Mouse (Mus musculus): ENCODE measurements around the gene Gca. TPM values are rescaled to one million over a fixed set of nuclear protein-coding genes. Genes with fewer than 3 reads are reported as not detected.

The Gca gene
- total and polyA plus RNA-seq, 2 experiments from 2014 or later: 1.5 to 4.2 TPM

DNA sequence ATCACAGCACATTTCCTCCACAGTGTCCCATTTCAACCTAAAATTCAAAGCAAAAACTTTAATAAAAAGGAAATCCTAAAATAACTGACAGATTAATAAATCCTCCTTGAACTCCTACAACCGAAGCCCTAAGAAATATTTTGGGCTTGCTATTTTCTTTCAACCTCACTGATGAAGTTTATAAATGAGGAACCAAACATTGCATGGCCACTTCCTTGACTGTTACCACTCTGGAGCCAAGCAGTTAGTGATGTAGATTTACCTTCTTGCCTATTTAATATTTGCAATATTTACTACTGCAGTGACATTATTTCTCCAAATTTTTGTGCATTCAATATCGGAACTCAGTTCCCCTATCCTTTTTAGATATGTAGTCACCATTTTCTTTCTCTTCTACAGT, 24.2 kb upstream of the Gca start:
- Histone ChIP-seq H3K36me3 (ENCODE audit: insufficient read depth) (no peaks in the 10 kb centered on the region), H3K9ac (no peak overlapping the region), H3K27me3 (ENCODE audit: insufficient read depth, low read length) (no peaks in the 10 kb centered on the region), H3K4me1 (ENCODE audit: insufficient read depth) (no peaks in the 10 kb centered on the region), H3K4me3 (ENCODE audit: low read depth, low read length) (no peak overlapping the region), H3K4me2 (ENCODE audit: low read depth) (no peak overlapping the region), H3K27ac (ENCODE audit: low read depth, low read length) (no peak overlapping the region), H3K9me3 (ENCODE audit: low read length) (no peaks in the 10 kb centered on the region)
- ATAC-seq: no peak
- DNase-seq: no peak
- no peak for TF ChIP-seq CTCF (IDR thresholded peaks at IDR 0.05; ENCODE audit: low read depth)
- WGBS: 88% methylated on average over 2 of the region's 2 CpGs

DNA sequence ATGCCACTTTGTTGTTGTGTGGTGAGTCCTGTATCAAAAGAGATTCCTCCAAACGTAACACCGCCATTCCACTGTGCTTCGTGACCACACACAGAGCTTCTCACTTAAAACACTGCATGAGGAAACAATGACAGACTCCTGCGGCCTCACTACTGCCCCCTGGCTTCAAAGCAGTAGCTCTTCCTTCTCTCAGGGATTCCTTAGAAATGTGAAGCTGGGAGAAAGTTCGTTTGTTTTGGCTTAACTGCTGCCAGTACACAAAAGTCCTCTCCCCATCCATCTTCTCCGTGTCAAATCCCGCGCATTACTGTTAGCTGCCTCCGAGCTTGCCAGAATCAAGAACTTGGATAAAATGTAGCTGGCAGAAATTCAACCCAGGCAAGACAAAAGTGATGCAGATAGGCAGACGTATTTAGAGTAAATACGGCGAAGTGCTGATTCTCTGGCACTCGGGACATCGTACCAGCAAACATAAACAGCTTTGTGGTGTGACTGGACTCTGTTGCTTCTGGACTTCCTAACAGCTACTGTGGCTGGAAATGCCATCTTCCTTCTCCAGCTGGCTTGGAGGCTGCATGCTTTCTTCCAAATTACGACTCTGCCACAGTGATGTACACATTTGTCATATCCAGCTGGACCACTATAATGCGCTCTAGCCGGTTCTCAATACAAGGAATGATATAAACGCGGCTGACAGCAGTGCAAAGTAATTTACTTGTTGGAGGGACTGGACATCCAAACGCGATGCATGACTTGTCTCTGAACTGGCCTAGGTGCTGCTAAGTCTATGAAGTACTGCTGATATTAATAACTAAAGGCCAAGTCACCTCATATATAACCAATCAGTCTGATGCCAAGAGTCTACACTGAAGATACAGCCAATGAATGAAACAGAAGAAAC, 20.4 kb upstream of the Gca start:
- H3K4me3 ChIP-seq (ENCODE audit: low read depth, low read length): no peak overlapping the region
- DNase-seq (peak; percentile 61), ATAC-seq (peak; percentile 67)
- H3K9ac ChIP-seq: no peak overlapping the region
- H3K4me1 ChIP-seq (ENCODE audit: insufficient read depth): peaks cover 4% of the 10 kb centered on the region; the same call in 1 of the 2 replicates
- peak; percentile 80 for TF ChIP-seq CTCF (IDR thresholded peaks at IDR 0.05; ENCODE audit: low read depth)
- H3K27me3 ChIP-seq (ENCODE audit: insufficient read depth, low read length): no peaks in the 10 kb centered on the region; the same call in 1 of the 2 replicates
- peak overlapping the region; percentile 30 for H3K4me2 ChIP-seq (ENCODE audit: low read depth)
- H3K9me3 ChIP-seq (ENCODE audit: low read length): no peaks in the 10 kb centered on the region
- WGBS: 31% methylated on average over 21 of the region's 21 CpGs
- H3K36me3 ChIP-seq (ENCODE audit: insufficient read depth): no peaks in the 10 kb centered on the region
- H3K27ac ChIP-seq (ENCODE audit: low read depth, low read length): no peak overlapping the region

- Histone ChIP-seq H3K27me3 (ENCODE audit: insufficient read depth, low read length) (no peaks in the 10 kb centered on the region; the same call in 1 of the 2 replicates), H3K4me2 (ENCODE audit: low read depth) (no peak overlapping the region; the same call in 1 of the 2 replicates), H3K9ac (no peak overlapping the region), H3K36me3 (ENCODE audit: insufficient read depth) (no peaks in the 10 kb centered on the region), H3K4me1 (ENCODE audit: insufficient read depth) (peaks cover 4% of the 10 kb centered on the region; the same call in 1 of the 2 replicates), H3K27ac (ENCODE audit: low read depth, low read length) (no peak overlapping the region), H3K9me3 (ENCODE audit: low read length) (no peaks in the 10 kb centered on the region), H3K4me3 (ENCODE audit: low read depth, low read length) (no peak overlapping the region)
- ATAC-seq: no peak
- WGBS: 96% methylated on average over 5 of the region's 5 CpGs
- TF ChIP-seq CTCF (IDR thresholded peaks at IDR 0.05; ENCODE audit: low read depth): no peak
- no peak for DNase-seq
Observed at GRCm38 (mm10) chr2:62644891-62645290, 19.2 kb upstream of the Gca start.

DNA sequence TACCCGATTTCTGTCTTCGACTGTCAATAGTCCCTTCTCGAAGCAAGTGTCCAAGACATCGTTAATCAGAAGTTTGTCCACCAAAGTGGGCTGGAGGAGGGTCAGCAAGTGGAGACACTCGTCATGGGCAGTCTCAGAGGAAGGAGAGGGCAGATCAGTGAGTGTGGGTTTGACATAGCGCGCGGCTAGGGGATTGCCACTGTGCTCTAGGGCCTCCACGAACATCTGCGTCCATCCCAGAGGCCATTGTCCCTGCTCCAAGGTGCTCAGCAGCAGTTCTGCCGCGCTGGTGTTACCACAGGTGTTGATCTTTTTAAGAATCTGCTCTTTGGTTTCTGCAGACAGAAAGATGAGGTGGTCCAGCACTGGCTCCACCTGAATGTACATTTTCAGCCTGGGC, 18.6 kb upstream of the Gca start:
- no peak for DNase-seq
- Histone ChIP-seq H3K27me3 (ENCODE audit: insufficient read depth, low read length) (no peaks in the 10 kb centered on the region; the same call in 1 of the 2 replicates), H3K36me3 (ENCODE audit: insufficient read depth) (no peaks in the 10 kb centered on the region), H3K9ac (peak overlapping the region; percentile 46), H3K4me2 (ENCODE audit: low read depth) (peak overlapping the region; percentile 78), H3K27ac (ENCODE audit: low read depth, low read length) (peak overlapping the region; percentile 15; the same call in 1 of the 2 replicates), H3K4me3 (ENCODE audit: low read depth, low read length) (peak overlapping the region; percentile 48), H3K9me3 (ENCODE audit: low read length) (no peaks in the 10 kb centered on the region), H3K4me1 (ENCODE audit: insufficient read depth) (peaks cover 4% of the 10 kb centered on the region; the same call in 1 of the 2 replicates)
- no peak for TF ChIP-seq CTCF (IDR thresholded peaks at IDR 0.05; ENCODE audit: low read depth)
- WGBS: 45% methylated on average over 12 of the region's 12 CpGs
- ATAC-seq: no peak

GRCm38 (mm10) chr2:62646014-62646645, 18.0 kb upstream of the Gca start, which contains the start of gene Ifih1:
Gene Ifih1, minus strand, starts transcription at chr2:62646255.
- peak; percentile 82 for ATAC-seq
- Histone ChIP-seq H3K27ac (ENCODE audit: low read depth, low read length) (peak within 1 kb of the TSS; percentile 15; the same call in 1 of the 2 replicates), H3K36me3 (ENCODE audit: insufficient read depth) (no peaks in the 10 kb centered on the region), H3K27me3 (ENCODE audit: insufficient read depth, low read length) (no peaks in the 10 kb centered on the region; the same call in 1 of the 2 replicates), H3K4me2 (ENCODE audit: low read depth) (peak within 1 kb of the TSS; percentile 78), H3K9me3 (ENCODE audit: low read length) (no peaks in the 10 kb centered on the region), H3K4me3 (ENCODE audit: low read depth, low read length) (peak within 1 kb of the TSS; percentile 48), H3K4me1 (ENCODE audit: insufficient read depth) (peaks cover 4% of the 10 kb centered on the region; the same call in 1 of the 2 replicates), H3K9ac (peak within 1 kb of the TSS; percentile 46)
- peak; percentile 51 for TF ChIP-seq CTCF (IDR thresholded peaks at IDR 0.05; ENCODE audit: low read depth)
- WGBS: under 1% methylated on average over 30 of the region's 30 CpGs
- DNase-seq: peak; percentile 58

- Histone ChIP-seq H3K4me1 (ENCODE audit: insufficient read depth) (peaks cover 4% of the 10 kb centered on the region; the same call in 1 of the 2 replicates), H3K4me3 (ENCODE audit: low read depth, low read length) (0 out of 2 replicates have a peak overlapping the region, but pooled peaks have one; percentile 48), H3K27me3 (ENCODE audit: insufficient read depth, low read length) (no peaks in the 10 kb centered on the region; the same call in 1 of the 2 replicates), H3K36me3 (ENCODE audit: insufficient read depth) (no peaks in the 10 kb centered on the region), H3K9me3 (ENCODE audit: low read length) (no peaks in the 10 kb centered on the region), H3K9ac (no peak overlapping the region), H3K4me2 (ENCODE audit: low read depth) (peak overlapping the region; percentile 78), H3K27ac (ENCODE audit: low read depth, low read length) (no peak overlapping the region)
- no peak for ATAC-seq
- 6% methylated on average over 6 of the region's 6 CpGs for WGBS
- no peak for TF ChIP-seq CTCF (IDR thresholded peaks at IDR 0.05; ENCODE audit: low read depth)
- no peak for DNase-seq
Observed at GRCm38 (mm10) chr2:62646671-62647289, 17.3 kb upstream of the Gca start.

All from forebrain, postnatal 0 days (tissue).